Mouse (Mus musculus): ENCODE results near the gene Vstm4. TPM values are rescaled to one million over a fixed set of nuclear protein-coding genes. Genes with fewer than 3 reads are reported as not detected.

The Vstm4 gene
- polyA plus RNA-seq, 1 experiment from 2014 or later = 4.2 TPM

DNA sequence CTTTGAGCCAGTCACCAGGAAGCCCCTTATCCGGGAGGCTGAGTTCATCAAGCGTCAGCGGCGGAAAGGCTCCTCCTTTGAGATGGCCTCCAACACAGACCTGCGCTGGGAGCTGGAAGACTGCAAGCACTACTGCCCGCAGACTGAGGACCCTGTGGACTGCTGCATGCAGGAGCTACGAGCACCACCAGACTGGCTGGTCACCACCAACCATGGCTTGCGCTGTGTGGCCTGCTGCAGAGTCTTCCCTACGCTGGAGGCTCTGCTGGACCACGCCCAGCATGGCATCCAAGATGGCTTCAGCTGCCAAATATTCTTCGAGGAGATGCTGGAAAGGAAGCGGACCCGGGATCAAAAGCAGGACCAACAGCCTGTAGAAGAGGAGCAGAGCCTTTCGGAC lies 21.0 kb upstream of the Vstm4 start:
- ATAC-seq (replicated peaks; ENCODE audit: insufficient number of reproducible peaks, low FRiP score, low TSS enrichment, low read depth) (no peak), DNase-seq (ENCODE audit: low spot score) (no peak)
- Histone ChIP-seq H3K4me2 (ENCODE audit: low read depth, low read length) (no peak overlapping the region), H3K4me3 (ENCODE audit: low read depth, low read length) (no peak overlapping the region), H3K36me3 (replicated peaks; ENCODE audit: control insufficient read depth, insufficient read depth, low read depth, low read length) (no peaks in the 10 kb centered on the region), H3K27ac (replicated peaks; ENCODE audit: low read depth, low read length) (no peak overlapping the region), H3K27me3 (ENCODE audit: control insufficient read depth, insufficient read depth, low read length) (no peaks in the 10 kb centered on the region), H3K9ac (replicated peaks; ENCODE audit: low read length) (no peak overlapping the region), H3K9me3 (replicated peaks; ENCODE audit: control insufficient read depth, low read length) (no peaks in the 10 kb centered on the region), H3K4me1 (ENCODE audit: control insufficient read depth, insufficient read depth, low read length) (no peaks in the 10 kb centered on the region)
- WGBS = 87% methylated on average over 14 of the region's 14 CpGs

GRCm38 (mm10) chr14:32836191-32836590 lies 20.4 kb upstream of the Vstm4 start:
- no peak overlapping the region for H3K4me3 ChIP-seq (ENCODE audit: low read depth, low read length)
- no peak overlapping the region for H3K9ac ChIP-seq (replicated peaks; ENCODE audit: low read length)
- ATAC-seq (replicated peaks; ENCODE audit: insufficient number of reproducible peaks, low FRiP score, low TSS enrichment, low read depth) (no peak), DNase-seq (ENCODE audit: low spot score) (no peak)
- no peaks in the 10 kb centered on the region for H3K27me3 ChIP-seq (ENCODE audit: control insufficient read depth, insufficient read depth, low read length)
- H3K27ac ChIP-seq (replicated peaks; ENCODE audit: low read depth, low read length) = no peak overlapping the region
- WGBS = 90% methylated on average over 11 of the region's 11 CpGs
- H3K4me2 ChIP-seq (ENCODE audit: low read depth, low read length) = no peak overlapping the region
- no peaks in the 10 kb centered on the region for H3K9me3 ChIP-seq (replicated peaks; ENCODE audit: control insufficient read depth, low read length)
- no peaks in the 10 kb centered on the region for H3K4me1 ChIP-seq (ENCODE audit: control insufficient read depth, insufficient read depth, low read length)
- H3K36me3 ChIP-seq (replicated peaks; ENCODE audit: control insufficient read depth, insufficient read depth, low read depth, low read length) = no peaks in the 10 kb centered on the region

DNA sequence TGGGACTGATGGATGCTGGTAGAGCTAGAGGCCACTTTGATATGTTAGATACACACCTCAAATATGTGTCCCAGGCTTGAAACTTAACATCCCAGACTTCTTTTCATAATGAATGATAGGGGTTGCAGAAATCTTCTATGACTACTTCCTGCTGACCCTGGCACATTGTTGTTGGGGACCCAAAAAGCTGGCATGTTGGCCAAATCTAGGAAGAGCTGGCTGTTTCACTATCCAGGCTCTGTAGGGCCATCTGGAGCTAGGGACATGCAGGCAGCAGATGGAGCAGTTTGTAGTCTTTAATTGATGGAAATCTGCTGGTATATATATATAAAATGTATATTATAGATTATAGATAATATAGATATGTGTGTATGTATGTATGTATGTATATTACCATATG lies 14.5 kb upstream of the Vstm4 start:
- Histone ChIP-seq H3K4me1 (ENCODE audit: control insufficient read depth, insufficient read depth, low read length) (no peaks in the 10 kb centered on the region), H3K9me3 (replicated peaks; ENCODE audit: control insufficient read depth, low read length) (no peaks in the 10 kb centered on the region), H3K36me3 (replicated peaks; ENCODE audit: control insufficient read depth, insufficient read depth, low read depth, low read length) (no peaks in the 10 kb centered on the region), H3K9ac (replicated peaks; ENCODE audit: low read length) (no peak overlapping the region), H3K4me3 (ENCODE audit: low read depth, low read length) (no peak overlapping the region), H3K27ac (replicated peaks; ENCODE audit: low read depth, low read length) (no peak overlapping the region), H3K4me2 (ENCODE audit: low read depth, low read length) (no peak overlapping the region), H3K27me3 (ENCODE audit: control insufficient read depth, insufficient read depth, low read length) (no peaks in the 10 kb centered on the region)
- DNase-seq (ENCODE audit: low spot score) = no peak
- ATAC-seq (replicated peaks; ENCODE audit: insufficient number of reproducible peaks, low FRiP score, low TSS enrichment, low read depth) = no peak

DNA sequence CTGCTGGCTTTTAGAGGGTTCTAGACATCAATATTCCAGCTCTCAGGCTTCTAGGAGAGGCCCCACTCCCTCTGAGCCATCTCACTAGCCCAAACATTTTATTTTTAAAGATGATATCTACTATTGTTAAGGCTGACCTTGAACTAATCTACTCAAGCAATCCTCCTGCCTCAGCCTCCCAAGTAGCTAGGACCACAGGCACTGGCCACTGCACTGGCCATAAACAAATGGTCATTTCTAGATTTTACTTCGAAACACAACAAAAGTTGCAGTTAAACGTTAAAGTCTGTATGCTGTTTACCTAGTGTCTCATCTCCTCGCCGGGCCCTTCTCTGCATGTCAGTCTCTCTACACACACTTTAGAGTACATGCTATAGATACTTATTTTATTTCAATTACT lies 2.5 kb upstream of the Vstm4 start:
- Histone ChIP-seq H3K9me3 (replicated peaks; ENCODE audit: control insufficient read depth, low read length) (no peaks in the 10 kb centered on the region), H3K27ac (replicated peaks; ENCODE audit: low read depth, low read length) (no peak overlapping the region), H3K27me3 (ENCODE audit: control insufficient read depth, insufficient read depth, low read length) (no peaks in the 10 kb centered on the region), H3K4me2 (ENCODE audit: low read depth, low read length) (no peak overlapping the region), H3K9ac (replicated peaks; ENCODE audit: low read length) (no peak overlapping the region), H3K4me1 (ENCODE audit: control insufficient read depth, insufficient read depth, low read length) (no peaks in the 10 kb centered on the region), H3K36me3 (replicated peaks; ENCODE audit: control insufficient read depth, insufficient read depth, low read depth, low read length) (no peaks in the 10 kb centered on the region), H3K4me3 (ENCODE audit: low read depth, low read length) (no peak overlapping the region)
- DNase-seq (ENCODE audit: low spot score) (no peak), ATAC-seq (replicated peaks; ENCODE audit: insufficient number of reproducible peaks, low FRiP score, low TSS enrichment, low read depth) (no peak)
- 90% methylated on average over 4 of the region's 4 CpGs for WGBS

DNA sequence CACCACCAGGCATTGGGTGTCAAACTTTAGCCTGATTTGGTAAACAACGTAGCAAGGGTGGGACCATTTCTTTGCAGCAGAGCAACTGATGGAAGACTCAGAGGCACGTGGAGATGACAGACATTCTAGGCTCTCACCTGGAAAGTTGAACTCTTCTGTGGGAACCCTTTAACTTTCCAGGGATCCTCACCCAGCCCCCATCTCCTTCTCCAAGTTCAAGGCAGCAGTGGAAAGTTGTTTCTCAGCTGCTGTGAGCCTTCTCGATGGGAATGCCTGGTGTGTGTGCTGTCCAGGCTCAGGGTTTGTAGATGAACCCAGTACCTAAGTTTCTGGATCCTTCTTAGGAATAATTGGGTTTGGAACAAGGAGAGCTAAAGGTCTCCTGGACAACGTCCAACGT lies 310 bp upstream of the Vstm4 start:
- peak overlapping the region; percentile 45 for H3K4me3 ChIP-seq (ENCODE audit: low read depth, low read length)
- 33% methylated on average over 5 of the region's 5 CpGs for WGBS
- H3K36me3 ChIP-seq (replicated peaks; ENCODE audit: control insufficient read depth, insufficient read depth, low read depth, low read length) = no peaks in the 10 kb centered on the region
- H3K27me3 ChIP-seq (ENCODE audit: control insufficient read depth, insufficient read depth, low read length) = no peaks in the 10 kb centered on the region
- H3K4me2 ChIP-seq (ENCODE audit: low read depth, low read length) = peak overlapping the region; percentile 83
- ATAC-seq (replicated peaks; ENCODE audit: insufficient number of reproducible peaks, low FRiP score, low TSS enrichment, low read depth) (no peak), DNase-seq (ENCODE audit: low spot score) (no peak)
- H3K9ac ChIP-seq (replicated peaks; ENCODE audit: low read length) = no peak overlapping the region; the same call in 1 of the 2 replicates
- peaks cover 2% of the 10 kb centered on the region; the same call in 1 of the 2 replicates for H3K4me1 ChIP-seq (ENCODE audit: control insufficient read depth, insufficient read depth, low read length)
- H3K9me3 ChIP-seq (replicated peaks; ENCODE audit: control insufficient read depth, low read length) = no peaks in the 10 kb centered on the region
- no peak overlapping the region for H3K27ac ChIP-seq (replicated peaks; ENCODE audit: low read depth, low read length)

GRCm38 (mm10) chr14:32858361-32858760 lies 1.8 kb downstream of the Vstm4 start:
- H3K4me1 ChIP-seq (ENCODE audit: control insufficient read depth, insufficient read depth, low read length) = peaks cover 2% of the 10 kb centered on the region; the same call in 1 of the 2 replicates
- H3K27ac ChIP-seq (replicated peaks; ENCODE audit: low read depth, low read length) = no peak overlapping the region
- no peaks in the 10 kb centered on the region for H3K36me3 ChIP-seq (replicated peaks; ENCODE audit: control insufficient read depth, insufficient read depth, low read depth, low read length)
- no peak for DNase-seq (ENCODE audit: low spot score)
- no peak for ATAC-seq (replicated peaks; ENCODE audit: insufficient number of reproducible peaks, low FRiP score, low TSS enrichment, low read depth)
- H3K27me3 ChIP-seq (ENCODE audit: control insufficient read depth, insufficient read depth, low read length) = no peaks in the 10 kb centered on the region
- no peak overlapping the region for H3K4me2 ChIP-seq (ENCODE audit: low read depth, low read length)
- no peak overlapping the region for H3K9ac ChIP-seq (replicated peaks; ENCODE audit: low read length)
- WGBS = 93% methylated on average over 10 of the region's 10 CpGs
- H3K4me3 ChIP-seq (ENCODE audit: low read depth, low read length) = no peak overlapping the region
- H3K9me3 ChIP-seq (replicated peaks; ENCODE audit: control insufficient read depth, low read length) = no peaks in the 10 kb centered on the region

DNA sequence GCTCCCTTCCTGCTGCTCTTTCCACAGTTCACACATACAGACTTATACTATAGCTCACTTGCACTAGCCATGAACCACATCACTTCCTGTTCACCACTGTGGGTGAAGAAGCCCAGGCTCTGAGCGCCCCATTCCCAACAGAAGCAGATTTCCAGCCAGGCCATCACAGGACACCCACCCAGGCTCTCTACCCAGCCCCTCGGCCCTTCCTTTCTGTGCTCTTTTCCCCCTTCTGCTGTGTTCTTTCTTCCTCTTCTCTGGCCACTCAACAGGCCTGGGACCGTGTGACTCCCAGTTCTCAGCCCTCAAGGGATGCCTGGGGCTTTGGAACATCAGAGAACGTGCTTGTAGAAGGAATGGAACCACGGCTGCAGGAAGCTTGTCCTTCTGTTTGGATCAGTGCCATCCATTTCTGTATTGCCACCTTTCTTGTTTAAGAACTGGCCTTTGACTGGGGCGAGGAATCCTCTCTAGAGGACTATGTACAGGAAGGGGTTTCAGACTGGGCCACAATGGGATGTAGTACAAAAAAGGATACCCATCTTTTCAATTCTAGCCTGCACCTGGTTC lies 2.5 kb downstream of the Vstm4 start:
- ATAC-seq (replicated peaks; ENCODE audit: insufficient number of reproducible peaks, low FRiP score, low TSS enrichment, low read depth) = no peak
- Histone ChIP-seq H3K27ac (replicated peaks; ENCODE audit: low read depth, low read length) (no peak overlapping the region), H3K27me3 (ENCODE audit: control insufficient read depth, insufficient read depth, low read length) (no peaks in the 10 kb centered on the region), H3K4me1 (ENCODE audit: control insufficient read depth, insufficient read depth, low read length) (peaks cover 2% of the 10 kb centered on the region; the same call in 1 of the 2 replicates), H3K4me3 (ENCODE audit: low read depth, low read length) (no peak overlapping the region), H3K9me3 (replicated peaks; ENCODE audit: control insufficient read depth, low read length) (no peaks in the 10 kb centered on the region), H3K36me3 (replicated peaks; ENCODE audit: control insufficient read depth, insufficient read depth, low read depth, low read length) (no peaks in the 10 kb centered on the region), H3K9ac (replicated peaks; ENCODE audit: low read length) (no peak overlapping the region), H3K4me2 (ENCODE audit: low read depth, low read length) (no peak overlapping the region)
- 82% methylated on average over 6 of the region's 6 CpGs for WGBS
- no peak for DNase-seq (ENCODE audit: low spot score)

GRCm38 (mm10) chr14:32859831-32860569 lies 3.4 kb downstream of the Vstm4 start:
- H3K36me3 ChIP-seq (replicated peaks; ENCODE audit: control insufficient read depth, insufficient read depth, low read depth, low read length) = no peaks in the 10 kb centered on the region
- peaks cover 2% of the 10 kb centered on the region; the same call in 1 of the 2 replicates for H3K4me1 ChIP-seq (ENCODE audit: control insufficient read depth, insufficient read depth, low read length)
- no peak for ATAC-seq (replicated peaks; ENCODE audit: insufficient number of reproducible peaks, low FRiP score, low TSS enrichment, low read depth)
- no peak overlapping the region for H3K9ac ChIP-seq (replicated peaks; ENCODE audit: low read length)
- H3K27ac ChIP-seq (replicated peaks; ENCODE audit: low read depth, low read length) = no peak overlapping the region
- peak; percentile 8 for DNase-seq (ENCODE audit: low spot score)
- H3K27me3 ChIP-seq (ENCODE audit: control insufficient read depth, insufficient read depth, low read length) = no peaks in the 10 kb centered on the region
- H3K4me3 ChIP-seq (ENCODE audit: low read depth, low read length) = no peak overlapping the region
- WGBS = 66% methylated on average over 11 of the region's 11 CpGs
- no peaks in the 10 kb centered on the region for H3K9me3 ChIP-seq (replicated peaks; ENCODE audit: control insufficient read depth, low read length)
- no peak overlapping the region for H3K4me2 ChIP-seq (ENCODE audit: low read depth, low read length)

Measured in embryonic facial prominence, embryonic 11.5 days (tissue).